Mouse (Mus musculus): ENCODE measurements around the gene Trpv6. TPM values are rescaled to one million over a fixed set of nuclear protein-coding genes. Genes with fewer than 3 reads are reported as not detected.

The Trpv6 gene
- polyA plus RNA-seq, 1 experiment from 2014 or later, result not detected

Other genes with a start within 250 kb of the Trpv6 start
- gene Gm5771, start 244.0 kb downstream of the Trpv6 start, polyA plus RNA-seq (2015; fragmentation: Nextera tagmentation; extraction: Ambion mirVana), result not detected in 2 replicates
- not detected in 2 replicates for gene Gm10334, start 190.3 kb downstream of the Trpv6 start, polyA plus RNA-seq (2015; fragmentation: Nextera tagmentation; extraction: Ambion mirVana)
- not detected in 2 replicates for gene Prss1, start 177.5 kb downstream of the Trpv6 start, polyA plus RNA-seq (2015; fragmentation: Nextera tagmentation; extraction: Ambion mirVana)
- gene Prss2, start 114.6 kb downstream of the Trpv6 start, polyA plus RNA-seq (2015; fragmentation: Nextera tagmentation; extraction: Ambion mirVana), result not detected in 2 replicates
- 5.2 and 8.5 TPM in 2 replicates for gene Ephb6, start 30.9 kb downstream of the Trpv6 start, polyA plus RNA-seq (2015; fragmentation: Nextera tagmentation; extraction: Ambion mirVana)
- gene Trpv5, start 44.4 kb upstream of the Trpv6 start, polyA plus RNA-seq (2015; fragmentation: Nextera tagmentation; extraction: Ambion mirVana), result not detected in 2 replicates
- gene Llcfc1, start 48.0 kb upstream of the Trpv6 start, polyA plus RNA-seq (2015; fragmentation: Nextera tagmentation; extraction: Ambion mirVana), result not detected in 2 replicates
- 2.3 and 4.7 TPM in 2 replicates for gene Kel, start 67.9 kb upstream of the Trpv6 start, polyA plus RNA-seq (2015; fragmentation: Nextera tagmentation; extraction: Ambion mirVana)
- not detected in 2 replicates for gene Olfr459, start 138.8 kb upstream of the Trpv6 start, polyA plus RNA-seq (2015; fragmentation: Nextera tagmentation; extraction: Ambion mirVana)
- not detected in 2 replicates for gene Pip, start 211.1 kb upstream of the Trpv6 start, polyA plus RNA-seq (2015; fragmentation: Nextera tagmentation; extraction: Ambion mirVana)
- gene Sval2, start 216.6 kb upstream of the Trpv6 start, polyA plus RNA-seq (2015; fragmentation: Nextera tagmentation; extraction: Ambion mirVana), result not detected in 2 replicates